Mouse (Mus musculus): Measurements from ENCODE around the gene Cldn34b3. TPM values are rescaled to one million over a fixed set of nuclear protein-coding genes. Genes with fewer than 3 reads are reported as not detected.
"Not testable (repeated sequence)": the region's sequence is repeated elsewhere in the genome, so short reads cannot be mapped to it uniquely, and the experiment has no call there.

Gene Cldn34b3
- total RNA-seq (2021) = not detected

DNA sequence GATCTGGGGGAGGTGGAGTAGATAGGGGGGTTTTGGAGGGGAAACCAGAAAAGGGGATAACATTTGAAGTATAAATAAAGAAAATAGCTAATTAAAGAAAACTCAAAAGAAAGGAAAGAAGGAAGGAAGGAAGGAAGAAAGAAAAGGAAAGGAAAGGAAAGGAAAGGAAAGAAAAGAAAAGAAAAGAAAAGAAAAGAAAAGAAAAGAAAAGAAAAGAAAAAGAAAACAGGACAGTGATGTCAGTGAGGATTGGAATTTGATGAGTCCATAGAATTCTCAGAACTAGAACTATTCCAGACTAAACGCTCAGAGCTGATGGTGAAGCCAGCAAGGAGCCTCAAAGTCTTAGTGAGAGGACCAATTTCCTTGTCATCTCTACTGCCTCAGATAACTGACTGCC, at the start of gene Cldn34b3:
Cldn34b3 (plus strand) TSS at position 301 of the 400 bp plus-strand sequence.
- DNase-seq = not testable (repeated sequence)

Other genes with a start within 250 kb of the Cldn34b3 start
- not detected for gene Cldn34b4, start 129.0 kb downstream of the Cldn34b3 start, total RNA-seq (2021)